Mouse (Mus musculus) hindlimb bud, embryonic 11.5 days (tissue): ENCODE data around the gene Vps25.

ENCODE experiments used
- DNase-seq: peaks from one replicate; pipeline ENCODE4 v3.0.0-alpha.2; 2012; ENCODE audit warnings: low read depth, low spot score; ENCODE audit errors: extremely low spot score

Vps25 gene

DNA sequence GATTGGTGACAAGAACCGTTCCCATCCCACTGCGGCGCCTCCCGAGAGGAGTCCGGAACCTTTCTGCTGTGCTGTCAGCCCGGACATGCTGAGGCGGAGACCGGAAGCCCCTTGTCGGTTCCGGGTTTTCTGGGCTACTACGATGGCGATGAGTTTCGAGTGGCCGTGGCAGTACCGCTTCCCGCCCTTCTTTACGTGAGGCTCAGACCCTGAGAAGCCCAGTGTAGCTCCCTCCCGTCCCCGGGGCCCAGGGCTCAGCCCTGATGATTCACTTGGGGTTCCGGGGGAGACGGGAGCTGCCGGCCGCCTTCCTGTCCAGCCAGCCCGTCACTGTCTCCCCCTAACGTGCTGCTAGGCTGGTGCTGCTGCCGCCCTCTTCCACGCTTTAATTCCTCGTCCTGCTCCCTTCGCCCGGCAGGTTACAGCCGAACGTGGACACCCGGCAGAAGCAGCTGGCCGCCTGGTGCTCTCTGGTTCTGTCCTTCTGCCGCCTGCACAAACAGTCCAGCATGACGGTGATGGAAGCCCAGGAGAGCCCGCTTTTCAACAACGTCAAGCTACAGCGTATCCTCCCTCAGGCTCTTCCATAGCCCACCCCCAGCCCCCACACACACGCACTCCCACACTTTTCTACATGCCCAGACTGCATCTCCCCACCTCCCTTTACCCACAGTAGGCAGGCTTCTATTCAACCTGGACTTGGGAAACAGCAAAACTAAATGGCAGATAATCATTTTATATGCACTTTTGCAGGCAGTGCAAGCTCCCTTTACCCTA is at the start of gene Vps25:
Vps25 (plus strand) TSS at position 95 of the 777 bp plus-strand sequence.
- no peak for DNase-seq

DNA sequence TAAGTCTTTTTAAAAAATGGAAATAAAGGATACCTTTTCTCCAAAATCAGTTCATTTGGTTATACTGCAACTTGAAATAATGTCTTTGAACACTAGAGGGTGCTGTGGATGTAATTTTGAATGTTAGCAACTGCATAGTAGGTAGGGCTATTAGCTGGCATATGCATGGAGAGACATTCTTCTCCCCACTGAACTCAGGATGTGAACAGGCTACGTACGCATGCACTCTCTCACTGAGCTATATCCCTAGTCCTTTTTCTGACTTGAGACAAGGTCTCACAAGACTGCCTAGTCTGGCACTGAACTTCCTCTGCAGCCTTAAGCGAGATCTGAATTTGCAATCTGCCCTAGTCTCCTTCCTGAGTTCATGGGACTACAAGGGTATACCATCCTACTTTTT is 41.5 kb upstream of the Vps25 start:
- DNase-seq = peak; percentile 87

DNA sequence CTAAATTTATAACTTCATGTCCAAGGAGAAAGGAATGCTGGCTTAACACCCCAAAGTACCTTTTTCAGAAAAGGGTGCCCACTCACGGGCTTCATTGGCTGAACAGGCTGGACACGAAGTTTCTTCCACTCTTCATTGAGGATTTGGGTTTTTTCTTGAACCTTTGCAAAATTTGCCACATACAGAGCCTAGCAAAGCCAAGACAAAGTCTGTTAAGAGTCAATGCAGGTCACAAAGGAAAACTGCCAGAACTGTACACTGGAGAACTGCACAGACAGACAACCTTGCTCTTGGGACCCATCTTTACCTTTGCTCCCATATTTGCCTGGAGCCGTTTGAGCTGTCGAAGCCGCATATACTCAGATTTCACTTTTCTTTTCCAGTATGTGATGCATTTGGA is 36.6 kb upstream of the Vps25 start:
- no peak for DNase-seq

DNA sequence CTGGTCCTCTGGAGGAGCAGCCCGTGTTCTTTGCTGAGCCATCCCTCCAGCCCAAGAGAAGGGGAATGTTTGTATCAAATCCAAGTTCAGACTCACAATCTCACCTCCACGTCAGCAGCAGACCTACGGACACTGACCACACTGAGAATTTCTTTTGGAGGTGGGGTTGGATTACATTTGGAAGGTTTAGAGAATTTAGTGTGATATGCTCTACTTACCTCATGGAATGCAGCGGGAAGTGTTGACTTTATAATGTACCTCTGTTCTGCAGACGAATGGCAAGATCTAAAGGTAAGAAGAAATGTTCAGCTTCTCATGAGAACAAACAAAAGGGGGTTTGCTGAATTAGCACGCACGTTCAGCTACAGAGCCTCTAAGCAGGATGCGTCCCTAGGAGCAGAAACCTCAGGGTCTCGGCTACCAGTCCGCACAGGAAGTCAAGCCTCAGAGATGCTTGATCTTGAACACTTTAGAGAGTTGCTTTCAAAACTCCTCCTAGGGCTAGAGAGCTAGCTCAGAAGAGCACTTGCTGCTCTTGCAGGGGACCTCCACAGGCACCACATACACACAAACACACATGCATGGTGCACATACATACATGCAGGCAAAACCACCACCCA is 35.0 kb upstream of the Vps25 start:
- no peak for DNase-seq

DNA sequence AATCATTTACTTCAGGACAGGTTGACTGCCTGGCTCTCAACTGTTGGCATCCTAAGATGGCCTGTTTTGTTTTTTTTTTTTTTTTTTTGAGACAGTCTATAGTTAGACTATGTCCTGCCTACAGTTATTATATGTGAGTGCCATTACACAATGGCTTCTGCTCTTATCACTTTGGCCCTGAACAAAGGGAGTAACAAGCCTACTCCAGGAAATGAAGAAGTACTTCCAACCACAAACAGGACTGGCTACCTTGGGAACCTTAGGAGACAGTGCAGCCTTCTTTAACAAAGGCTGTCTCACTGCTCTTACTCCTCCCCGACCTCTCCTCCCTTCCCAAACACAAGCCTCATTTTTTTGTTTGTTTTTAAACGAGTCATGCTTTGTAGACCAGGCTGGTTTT is 32.7 kb upstream of the Vps25 start:
- no peak for DNase-seq

DNA sequence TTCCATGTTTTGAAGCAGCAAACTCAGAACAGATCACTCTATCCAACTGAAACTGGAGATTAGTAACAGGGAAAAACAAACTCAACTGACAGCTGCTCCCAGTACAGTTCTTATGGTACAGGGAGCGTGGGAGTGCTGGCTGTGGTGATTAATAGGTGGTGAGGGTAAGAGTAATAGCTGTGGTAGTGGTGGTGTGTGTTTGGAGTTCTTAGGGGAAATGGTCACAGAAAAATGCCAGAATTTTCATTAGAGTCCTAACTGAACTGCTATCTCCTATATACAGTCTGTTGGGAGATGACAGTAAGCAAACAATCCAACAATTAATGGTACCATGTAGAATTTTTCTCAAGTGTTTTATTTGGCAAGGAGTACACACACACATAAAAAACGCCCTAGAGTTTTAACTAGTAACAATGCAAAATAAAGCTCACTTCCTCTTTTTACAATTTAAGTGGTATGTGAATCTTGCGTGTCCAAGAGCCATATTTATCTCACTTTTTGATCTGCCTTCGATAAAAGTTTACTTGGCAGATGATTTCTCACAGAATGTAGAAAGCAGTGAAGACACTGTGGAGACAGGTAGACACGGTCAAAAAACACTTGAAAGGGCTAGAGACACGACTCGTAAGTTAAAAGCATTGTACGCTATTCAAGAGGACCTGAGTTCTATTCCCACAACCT is 32.1 kb upstream of the Vps25 start:
- DNase-seq = no peak

DNA sequence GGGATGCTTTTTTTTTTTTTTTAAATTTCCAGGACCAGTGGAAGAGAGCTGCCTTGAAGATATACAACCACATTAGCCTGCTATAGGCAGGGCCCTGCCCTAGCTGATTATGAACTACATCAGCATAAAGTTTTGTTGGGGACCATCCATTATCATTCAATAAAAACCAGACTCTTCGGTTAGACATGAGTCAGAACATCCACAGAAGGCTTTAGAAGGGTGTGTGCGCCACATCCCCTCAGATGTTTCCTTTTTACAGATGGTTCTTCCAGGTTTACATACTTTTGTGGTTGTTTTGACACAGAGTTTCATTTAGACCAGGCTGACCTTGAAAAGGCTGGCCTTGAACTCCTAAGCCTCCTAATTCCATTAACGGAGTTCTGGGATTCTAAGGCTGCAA is 29.2 kb upstream of the Vps25 start:
- no peak for DNase-seq

DNA sequence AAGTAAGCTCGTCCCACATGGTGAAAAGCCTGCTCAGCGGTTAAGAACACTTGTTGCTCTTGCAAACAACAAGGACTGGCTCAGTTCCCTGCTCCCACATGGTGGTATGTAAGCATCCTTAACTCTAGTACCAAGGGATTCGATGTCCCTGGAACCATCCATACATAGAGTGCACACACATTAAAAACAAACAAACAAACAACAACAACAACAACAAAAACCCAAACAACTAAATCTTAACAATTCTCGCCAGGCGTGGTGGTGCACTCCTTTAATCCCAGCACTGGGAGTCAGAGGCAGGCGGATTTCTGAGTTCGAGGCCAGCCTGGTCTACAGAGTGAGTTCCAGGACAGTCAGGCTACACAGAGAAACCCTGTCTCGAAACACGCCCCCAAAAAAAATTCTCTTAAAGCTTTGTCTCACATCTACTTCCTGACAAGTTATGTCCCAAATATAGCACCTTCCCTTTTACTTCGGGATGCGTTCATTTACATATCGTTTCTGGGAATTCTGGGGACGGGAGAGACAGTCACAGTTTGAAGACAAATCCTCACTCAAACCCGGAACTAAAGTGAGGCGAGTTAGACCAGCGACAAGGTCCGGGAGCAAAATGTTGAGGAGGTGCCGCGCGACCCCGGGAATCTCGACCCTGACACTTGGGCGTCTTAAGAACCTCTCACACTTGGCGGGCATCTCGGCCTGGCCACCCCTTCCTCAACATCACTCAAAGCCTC is 28.0 kb upstream of the Vps25 start:
- no peak for DNase-seq

DNA sequence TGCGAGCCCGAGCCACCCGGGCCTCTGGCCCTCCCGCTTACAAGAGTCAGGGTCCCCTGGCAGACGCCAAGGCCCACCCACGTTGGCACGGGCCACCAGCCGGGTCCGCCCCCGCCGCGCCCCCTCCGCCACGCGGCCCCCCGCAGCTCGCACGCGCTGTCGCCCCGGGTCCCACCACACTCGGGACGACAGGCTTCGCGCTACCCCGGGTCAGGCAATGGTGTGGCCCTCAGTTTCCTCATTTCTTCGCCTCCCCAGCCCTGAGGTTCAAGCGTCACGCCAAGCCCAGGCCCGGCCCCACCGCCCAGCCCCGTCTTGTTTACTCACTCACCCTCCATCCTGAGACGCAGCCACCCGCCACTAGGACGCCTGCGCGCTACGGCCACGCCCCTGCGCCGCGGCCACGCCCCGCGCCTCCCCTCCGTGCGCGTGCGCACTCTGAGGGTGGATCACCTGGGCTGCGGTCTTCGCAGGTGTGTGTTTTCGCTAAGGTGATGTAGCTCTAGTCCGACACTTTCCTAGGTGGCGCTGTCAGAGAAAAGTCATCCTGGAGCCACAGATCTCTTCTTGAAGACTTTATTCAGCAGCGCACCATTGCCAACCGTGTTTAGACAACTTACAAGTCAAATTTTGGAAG is 27.3 kb upstream of the Vps25 start, which contains the start of gene Ezh1:
Ezh1 (minus strand) TSS at position 399 of the 637 bp plus-strand sequence.
- DNase-seq = no peak

DNA sequence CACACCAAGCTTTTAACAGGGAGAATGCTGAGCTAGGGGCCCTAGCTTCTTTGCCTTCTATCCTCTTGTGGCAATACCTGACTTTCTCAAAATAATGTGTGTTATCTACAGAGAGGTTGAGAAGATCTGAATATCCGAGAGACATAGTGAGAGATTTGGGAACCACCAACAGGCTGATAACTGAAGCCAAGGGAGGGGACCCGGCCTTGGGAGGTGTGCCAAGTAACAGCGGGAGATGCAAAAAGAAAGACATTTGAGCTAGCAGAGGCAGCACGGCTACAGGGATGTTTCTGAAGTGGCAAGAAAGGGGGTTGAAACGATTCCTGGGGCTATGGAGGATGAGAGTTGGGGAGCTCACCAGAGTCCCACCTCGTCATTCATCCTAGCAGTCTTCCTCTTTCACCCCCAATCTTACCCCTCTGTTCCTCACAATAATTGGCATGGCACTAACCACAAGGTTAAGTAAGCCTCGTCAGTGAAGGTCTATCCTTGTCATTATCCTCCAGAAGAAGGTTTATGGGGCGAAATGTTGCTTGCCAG is 24.1 kb upstream of the Vps25 start:
- DNase-seq = no peak

DNA sequence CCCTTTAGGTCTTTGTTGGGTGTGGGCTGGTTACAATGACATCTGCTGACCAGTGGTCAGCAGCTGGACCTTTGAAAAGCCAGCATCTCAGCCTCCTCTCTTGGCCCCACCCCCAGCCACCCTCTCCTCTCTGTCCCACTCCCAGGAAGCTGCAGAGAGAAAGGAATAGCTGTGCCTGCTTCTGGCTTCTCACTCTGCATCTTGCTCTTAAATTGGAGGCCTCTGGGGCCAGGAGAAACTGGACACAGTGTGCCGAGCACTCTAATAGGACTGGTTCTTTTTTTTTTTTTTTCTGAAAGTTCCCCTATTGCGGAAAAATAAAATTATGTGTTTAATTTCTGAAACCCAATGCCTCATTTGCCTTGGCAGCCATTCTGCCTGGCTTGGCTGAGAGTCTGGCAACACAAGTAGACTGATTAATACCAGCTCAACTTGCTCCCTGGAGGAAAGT is 23.4 kb upstream of the Vps25 start:
- no peak for DNase-seq

DNA sequence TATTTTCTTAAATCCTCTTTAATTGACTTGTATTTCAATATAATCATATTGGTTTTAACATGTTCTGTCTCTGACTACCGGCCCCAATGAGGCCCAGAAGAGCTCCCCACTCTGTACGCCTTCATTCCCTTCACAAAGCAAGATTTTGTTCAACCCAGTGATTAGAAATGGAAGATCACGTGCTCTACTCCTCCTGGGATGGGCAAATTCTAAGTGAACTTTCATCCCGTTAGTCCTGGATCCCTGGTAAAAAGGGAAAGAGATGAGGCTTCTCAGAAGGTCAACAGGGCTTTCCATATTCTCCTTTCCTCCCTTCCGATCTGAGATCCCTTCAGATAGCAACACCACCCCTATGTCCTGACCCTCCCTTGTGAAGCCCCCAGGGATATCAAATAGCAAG is 23.0 kb upstream of the Vps25 start:
- DNase-seq = no peak

DNA sequence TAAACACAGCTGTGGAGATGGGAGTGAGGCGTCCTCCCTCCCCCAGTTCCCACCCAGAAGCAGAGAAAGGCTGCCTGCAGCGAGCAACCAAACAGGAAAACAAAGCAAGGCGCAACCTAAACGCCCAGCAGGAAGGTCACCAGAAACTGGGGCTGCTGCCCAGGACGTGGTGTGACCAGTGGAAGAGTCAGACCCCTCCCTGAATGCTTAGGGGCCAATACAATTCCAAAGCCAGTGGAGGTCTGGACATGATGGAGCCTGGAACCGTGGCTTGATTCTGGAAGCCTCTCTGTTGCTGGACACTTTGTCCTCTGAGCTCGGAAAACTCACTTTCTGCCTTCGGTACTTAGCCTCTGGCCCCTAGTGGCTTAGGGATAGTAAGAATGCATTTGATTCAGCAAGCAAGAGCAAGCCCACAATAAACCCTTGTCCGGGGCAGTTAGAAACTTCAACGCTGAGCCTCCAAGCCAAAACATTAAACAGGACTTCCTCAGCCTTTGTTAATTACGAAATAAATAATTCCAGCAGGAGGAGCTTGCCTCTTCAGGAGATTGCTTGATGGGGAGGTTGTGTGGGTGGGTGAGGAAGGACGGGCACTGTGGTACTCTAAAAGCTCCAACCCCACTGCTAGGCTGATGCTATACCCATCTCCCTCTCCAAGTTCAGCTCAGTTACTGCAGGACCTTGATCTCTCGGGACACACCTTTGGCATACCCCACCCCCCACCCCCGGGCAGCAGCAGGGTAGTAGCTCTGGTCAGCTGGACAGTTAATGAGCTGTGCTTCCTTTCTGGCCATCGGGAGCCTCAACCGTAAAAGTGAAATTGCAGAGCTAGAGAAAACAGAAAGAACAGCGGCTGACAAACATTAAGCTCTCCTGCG is 22.3 kb upstream of the Vps25 start:
- no peak for DNase-seq

DNA sequence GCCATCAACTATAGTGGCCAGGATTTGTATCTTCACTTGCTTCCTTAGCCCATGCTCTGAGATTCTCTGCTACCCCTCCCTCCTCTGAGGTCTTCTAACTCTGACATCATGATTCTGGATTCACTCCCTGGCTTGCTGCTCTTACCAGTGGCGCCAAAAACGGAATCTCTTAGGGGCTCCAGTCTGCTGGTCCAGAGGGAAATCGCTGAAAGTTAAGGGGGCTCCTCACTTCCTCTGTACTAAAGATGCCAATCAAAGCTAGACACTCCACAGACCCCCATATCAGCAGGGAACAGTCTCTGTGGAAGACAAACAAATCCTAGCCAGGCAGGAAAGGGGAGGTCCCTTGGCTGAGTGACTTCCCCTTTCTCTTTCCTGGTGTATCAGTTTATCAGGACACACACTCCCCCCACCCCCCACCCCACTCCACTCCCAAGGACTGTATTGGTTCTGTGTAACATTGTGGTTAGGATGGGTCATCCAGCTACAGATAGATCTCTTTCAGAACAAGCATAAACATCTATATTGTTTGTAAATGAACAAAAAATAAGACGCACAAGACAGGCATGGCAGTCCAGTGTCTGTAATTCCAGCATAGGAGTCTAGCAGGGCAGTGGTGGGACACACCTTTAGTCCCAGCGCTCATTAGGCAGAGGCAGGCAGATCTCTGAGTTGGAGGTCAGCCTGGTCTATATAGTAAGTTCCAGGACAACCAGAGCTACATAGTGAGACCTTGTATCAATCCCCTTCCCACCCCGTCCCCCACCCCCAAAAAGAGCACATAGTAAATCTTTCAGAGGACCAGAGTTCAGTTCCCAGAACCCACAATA is 21.3 kb upstream of the Vps25 start:
- DNase-seq = no peak

DNA sequence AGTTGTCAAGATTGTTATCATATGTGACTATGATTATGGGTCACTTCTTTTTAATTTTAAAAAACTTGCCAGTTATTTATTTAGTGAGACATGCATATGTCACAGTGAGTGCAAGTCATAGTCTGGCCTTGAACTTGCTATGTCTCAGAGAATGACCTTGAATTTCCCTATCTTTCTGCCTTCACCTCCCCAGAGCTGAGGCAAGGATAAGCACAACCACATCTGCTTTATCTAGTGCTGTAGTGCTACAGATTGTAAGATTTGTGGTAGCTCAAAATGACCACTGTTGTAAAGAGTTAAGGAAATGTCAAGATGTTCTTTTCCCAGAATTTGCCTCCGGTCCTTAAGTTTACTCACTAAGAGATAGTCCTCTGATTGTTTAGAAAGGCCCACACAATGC is 20.3 kb upstream of the Vps25 start:
- no peak for DNase-seq

DNA sequence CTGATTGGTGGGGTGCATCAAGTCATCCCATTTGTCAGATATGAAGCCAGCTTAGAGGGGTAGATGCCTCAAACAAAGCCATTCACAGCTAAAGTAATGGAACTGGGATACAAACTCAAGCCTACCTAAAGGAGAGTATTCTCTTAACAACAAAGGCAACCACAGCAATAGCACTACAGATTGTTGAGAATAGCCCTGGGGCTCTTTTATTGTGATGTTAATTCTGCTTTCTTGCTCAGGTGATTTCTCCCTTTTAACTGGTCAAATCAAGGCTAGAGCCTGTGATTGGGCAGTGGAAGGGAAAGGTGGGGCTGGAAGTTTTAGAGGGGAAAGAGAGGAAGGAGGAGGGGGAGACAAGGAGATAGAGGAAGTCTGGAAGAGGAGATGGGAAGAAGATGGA is 19.4 kb upstream of the Vps25 start:
- no peak for DNase-seq

DNA sequence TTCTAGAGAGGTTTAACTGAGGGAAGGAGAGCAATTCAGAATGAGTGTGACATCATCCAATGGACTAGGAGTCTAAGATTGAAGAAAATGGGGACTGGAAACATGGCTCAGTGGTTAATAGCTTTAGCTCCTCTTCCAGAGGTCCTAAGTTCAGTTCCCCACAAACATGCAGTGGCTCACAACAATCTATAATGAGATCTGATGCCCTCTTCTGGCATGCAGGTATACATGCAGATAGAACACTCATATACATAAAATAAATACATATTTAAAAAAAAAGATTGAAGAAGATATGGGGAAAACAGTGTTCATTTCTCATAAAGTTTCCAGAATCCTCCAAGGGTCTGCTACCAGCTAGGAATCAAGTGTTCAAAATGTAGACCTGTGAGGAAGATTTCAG is 18.1 kb upstream of the Vps25 start:
- DNase-seq = no peak

DNA sequence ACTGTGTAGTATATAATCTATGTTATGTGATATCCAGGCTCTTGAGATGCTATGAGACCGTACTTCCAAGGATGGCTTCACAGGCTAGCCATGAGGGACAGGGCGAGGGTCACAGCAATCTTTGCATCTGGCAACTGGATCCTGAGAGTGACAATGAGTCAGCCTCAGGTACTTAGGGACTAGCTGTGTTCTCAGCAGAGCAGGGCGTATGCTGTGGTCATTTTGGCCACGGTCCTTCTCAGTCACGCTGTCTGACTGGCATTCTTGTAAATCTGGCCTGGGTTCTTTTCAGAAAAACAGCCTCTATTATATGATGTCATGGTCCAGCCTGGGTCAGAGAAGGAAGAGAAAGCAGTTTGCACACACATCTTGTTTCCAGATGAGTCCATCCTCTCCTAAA is 16.7 kb upstream of the Vps25 start:
- DNase-seq = no peak
